Mouse (Mus musculus) heart, embryonic 14.5 days (tissue): ENCODE results near the gene Gm49337. TPM values are rescaled to one million over a fixed set of nuclear protein-coding genes. Genes with fewer than 3 reads are reported as not detected.

Source experiments
- ATAC-seq: fragments of 200-750 bp; cut with Nextera tagmentation; 2 replicates; pipeline ENCODE4 v1.8.0; 2017; ENCODE audit warnings: low read depth, moderate TSS enrichment; ENCODE audit not compliant: insufficient number of reproducible peaks, insufficient read depth, low FRiP score
- H3K27ac ChIP-seq, 2 experiments: fragments of 200-500 bp in 1 of 2; fragments of 300-500 bp in 1 of 2; sonication (generic) in 1 of 2; replicated peaks in 1 of 2; 2 replicates each; pipeline ENCODE4 v1.5.1; 2012 to 2014; ENCODE audit warnings: low read depth in 2 of 2, low read length in 2 of 2, control low read depth in 1 of 2, mild to moderate bottlenecking in 1 of 2, mixed read lengths in 1 of 2; ENCODE audit not compliant: control insufficient read depth in 1 of 2, insufficient read depth in 1 of 2
- H3K27me3 ChIP-seq: fragments of 300-500 bp; sonication (generic); 2 replicates; pipeline ENCODE4 v1.6.1; 2014; ENCODE audit warnings: mild to moderate bottlenecking, low read length, control low read depth; ENCODE audit not compliant: control insufficient read depth, insufficient read depth
- H3K36me3 ChIP-seq: fragments of 300-500 bp; sonication (generic); 2 replicates; pipeline ENCODE4 v1.6.1; 2014; ENCODE audit warnings: mild to moderate bottlenecking, control low read depth, low read length, mixed read lengths; ENCODE audit not compliant: control insufficient read depth, insufficient read depth
- H3K4me1 ChIP-seq, 2 experiments: fragments of 200-500 bp in 1 of 2; fragments of 300-500 bp in 1 of 2; sonication (generic) in 1 of 2; 2 replicates each; pipeline ENCODE4 v1.6.1; 2012 to 2014; ENCODE audit warnings: low read length in 2 of 2, control low read depth in 1 of 2, mixed read lengths in 1 of 2; ENCODE audit not compliant: control insufficient read depth in 2 of 2, insufficient read depth in 2 of 2
- H3K4me2 ChIP-seq: fragments of 300-500 bp; sonication (generic); 2 replicates; pipeline ENCODE4 v1.6.1; 2014; ENCODE audit warnings: mild to moderate bottlenecking, low read length
- H3K4me3 ChIP-seq, 2 experiments: fragments of 200-500 bp in 1 of 2; fragments of 300-500 bp in 1 of 2; sonication (generic) in 1 of 2; 2 replicates each; pipeline ENCODE4 v1.5.1; 2012 to 2014; ENCODE audit warnings: low read length in 2 of 2, mild to moderate bottlenecking in 2 of 2, control low read depth in 1 of 2, low read depth in 1 of 2, moderate library complexity in 1 of 2; ENCODE audit not compliant: control insufficient read depth in 1 of 2, insufficient read depth in 1 of 2
- H3K9ac ChIP-seq: fragments of 300-500 bp; sonication (generic); 2 replicates; pipeline ENCODE4 v1.6.1; 2014; ENCODE audit warnings: mild to moderate bottlenecking, low read length
- H3K9me3 ChIP-seq: fragments of 300-500 bp; sonication (generic); 2 replicates; pipeline ENCODE4 v1.6.1; 2016; ENCODE audit warnings: low read length, control low read depth; ENCODE audit not compliant: control insufficient read depth
- WGBS: fragments of 180-500 bp; shearing (Covaris S2); extraction: QIAGEN DNeasy Blood & Tissue Kit; methylation state at CpG from one replicate; pipeline ENCODE4 v1.1.7; 2014; 5-methylcytosine and 5-hydroxymethylcytosine counted together
- polyA plus RNA-seq: library from polyadenylated mRNA; unstranded; fragments of >200 nt; fragmentation: Nextera tagmentation; extraction: Ambion mirVana; gene quantifications from 2 replicates; pipeline ENCODE4 v1.2.1, GENCODE M21; 2014

Gm49337 gene
- polyA plus RNA-seq, 1 experiment from 2014 or later, result not detected

- peaks cover 8% of the 10 kb centered on the region; the same call in 1 of the 2 replicates for H3K36me3 ChIP-seq
- H3K9ac ChIP-seq, result no peak overlapping the region
- no peaks in the 10 kb centered on the region for H3K27me3 ChIP-seq
- WGBS, result 71% methylated on average over 2 of the region's 2 CpGs
- H3K4me3 ChIP-seq, result no peak overlapping the region
- peaks cover 4 to 13% of the 10 kb centered on the region in 2 experiments; a peak in 3 of 4 replicates for H3K4me1 ChIP-seq
- no peaks in the 10 kb centered on the region for H3K9me3 ChIP-seq
- no peak overlapping the region for H3K4me2 ChIP-seq
- H3K27ac ChIP-seq, result no peak overlapping the region
- no peak for ATAC-seq
Observed at GRCm38 (mm10) chr4:116164759-116165554, 8.2 kb upstream of the Gm49337 start.

GRCm38 (mm10) chr4:116165708-116166407, 7.3 kb upstream of the Gm49337 start:
- WGBS, result 78% methylated on average over 8 of the region's 8 CpGs
- peaks cover 0 to 8% of the 10 kb centered on the region in 2 experiments; a peak in 3 of 4 replicates for H3K4me1 ChIP-seq
- H3K36me3 ChIP-seq, result 0 out of 2 replicates have a peak, but pooled peaks cover 2% of the 10 kb centered on the region
- H3K27ac ChIP-seq, result no peak overlapping the region
- H3K9me3 ChIP-seq, result no peaks in the 10 kb centered on the region
- no peak overlapping the region for H3K4me2 ChIP-seq
- ATAC-seq, result no peak
- no peak overlapping the region for H3K9ac ChIP-seq
- H3K4me3 ChIP-seq, result no peak overlapping the region
- H3K27me3 ChIP-seq, result no peaks in the 10 kb centered on the region

GRCm38 (mm10) chr4:116167404-116167803, 5.8 kb upstream of the Gm49337 start, which contains the start of gene Tspan1:
Tspan1 (minus strand) TSS chr4:116167601.
- Histone ChIP-seq H3K4me2 (no peak within 1 kb of the TSS), H3K27ac (no peak within 1 kb of the TSS)
- no peak for ATAC-seq

GRCm38 (mm10) chr4:116168617-116169352, 4.4 kb upstream of the Gm49337 start:
- H3K27ac ChIP-seq, result no peak overlapping the region
- no peaks in the 10 kb centered on the region for H3K36me3 ChIP-seq
- H3K4me2 ChIP-seq, result no peak overlapping the region
- no peak overlapping the region for H3K4me3 ChIP-seq
- no peak overlapping the region for H3K9ac ChIP-seq
- ATAC-seq, result no peak
- H3K4me1 ChIP-seq, result peaks cover 0 to 5% of the 10 kb centered on the region in 2 experiments; a peak in 1 of 4 replicates
- no peaks in the 10 kb centered on the region for H3K9me3 ChIP-seq
- H3K27me3 ChIP-seq, result no peaks in the 10 kb centered on the region
- WGBS, result 62% methylated on average over 8 of the region's 8 CpGs

More at GRCm38 (mm10) chr4:116167404-116167803, 5.8 kb upstream of the Gm49337 start, which contains the start of gene Tspan1:
- Histone ChIP-seq H3K27me3 (no peaks in the 10 kb centered on the region), H3K9ac (no peak within 1 kb of the TSS), H3K4me1 (peaks cover 0 to 5% of the 10 kb centered on the region in 2 experiments; a peak in 1 of 4 replicates), H3K9me3 (no peaks in the 10 kb centered on the region), H3K4me3 (no peak within 1 kb of the TSS), H3K36me3 (no peaks in the 10 kb centered on the region)
- WGBS, result 15% methylated on average over 7 of the region's 7 CpGs

DNA sequence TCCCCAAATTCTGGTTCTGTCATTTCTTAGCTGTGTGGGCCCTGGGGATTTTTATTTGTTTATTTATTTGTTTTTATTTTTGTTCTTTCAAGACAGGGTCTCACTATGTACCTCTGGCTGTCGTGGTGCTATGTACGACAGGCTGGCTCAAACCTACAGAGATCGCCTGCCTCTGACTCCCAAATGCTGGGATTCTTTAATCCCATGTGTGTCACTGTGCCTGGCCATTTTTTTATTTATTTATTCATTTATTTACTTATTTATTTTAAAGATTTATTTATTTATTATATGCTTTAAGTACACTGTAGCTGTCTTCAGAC, 3.9 kb upstream of the Gm49337 start:
- H3K36me3 ChIP-seq, result no peaks in the 10 kb centered on the region
- no peak overlapping the region for H3K4me3 ChIP-seq
- 58% methylated on average over 3 of the region's 3 CpGs for WGBS
- no peaks in the 10 kb centered on the region for H3K9me3 ChIP-seq
- H3K4me1 ChIP-seq, result peaks cover 3 to 8% of the 10 kb centered on the region in 2 experiments
- H3K4me2 ChIP-seq, result no peak overlapping the region
- no peak overlapping the region for H3K27ac ChIP-seq
- no peak overlapping the region for H3K9ac ChIP-seq
- no peak for ATAC-seq
- H3K27me3 ChIP-seq, result no peaks in the 10 kb centered on the region

DNA sequence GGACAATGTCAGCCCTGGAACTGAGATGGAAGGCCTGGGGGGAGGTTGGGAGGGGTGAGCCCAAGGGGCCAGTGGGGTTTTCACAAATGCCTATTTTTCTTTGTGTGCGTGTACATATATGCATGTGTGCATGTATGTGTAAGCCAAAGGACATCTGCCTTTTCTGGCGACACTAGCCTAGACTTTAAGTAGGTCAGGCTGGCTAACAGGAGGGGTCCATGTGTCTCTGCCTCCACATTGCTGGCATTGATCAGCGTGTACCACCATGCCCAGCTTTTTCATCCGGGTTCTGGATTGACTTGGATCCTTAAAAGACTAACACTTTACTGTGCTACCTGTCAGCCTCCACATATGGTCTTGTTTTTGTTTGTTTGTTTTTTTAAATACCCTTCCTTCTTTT, 568 bp downstream of the Gm49337 start:
- Histone ChIP-seq H3K27ac (peak overlapping the region in 1 of 2 experiments; percentile 91; a peak in 2 of 4 replicates), H3K4me2 (no peak overlapping the region), H3K9ac (no peak overlapping the region), H3K27me3 (no peaks in the 10 kb centered on the region), H3K4me1 (peaks cover 30 to 35% of the 10 kb centered on the region in 2 experiments), H3K9me3 (no peaks in the 10 kb centered on the region), H3K36me3 (no peaks in the 10 kb centered on the region), H3K4me3 (no peak overlapping the region)
- 85% methylated on average over 4 of the region's 4 CpGs for WGBS
- no peak for ATAC-seq

- Histone ChIP-seq H3K4me1 (peaks cover 30 to 35% of the 10 kb centered on the region in 2 experiments), H3K36me3 (no peaks in the 10 kb centered on the region), H3K9ac (peak overlapping the region; percentile 66), H3K27ac (peak overlapping the region; percentile 91 to 92), H3K27me3 (no peaks in the 10 kb centered on the region), H3K4me2 (no peak overlapping the region), H3K9me3 (no peaks in the 10 kb centered on the region), H3K4me3 (no peak overlapping the region)
- 10% methylated on average over 6 of the region's 6 CpGs for WGBS
- peak; percentile 42 for ATAC-seq
Observed at GRCm38 (mm10) chr4:116174466-116175116, 1.4 kb downstream of the Gm49337 start.
